18 mouse cellular contexts compared by ENCODE assay signal in the genomic region with DNA sequence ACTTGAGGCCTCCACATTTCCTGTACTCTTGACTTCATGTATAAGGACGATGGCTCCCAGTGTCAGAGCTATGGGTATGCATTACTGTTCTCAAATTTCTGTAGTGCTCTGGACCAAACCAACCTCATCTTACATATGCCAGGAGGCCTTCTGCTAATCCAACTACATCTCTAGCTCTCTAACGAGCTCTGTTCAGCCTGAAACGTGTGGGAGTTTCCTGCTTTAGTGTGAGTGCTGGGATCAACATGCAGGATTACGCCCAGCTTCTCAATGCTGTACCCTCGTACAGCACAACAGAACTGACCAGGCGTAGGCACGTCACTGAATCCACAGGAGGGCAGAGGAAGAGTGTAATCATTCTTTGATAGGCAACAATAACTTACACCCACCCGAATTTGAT. TPM values are rescaled to one million over a fixed set of nuclear protein-coding genes. Genes with fewer than 3 reads are reported as not detected.
"Had no signal": no experiment of that assay in that cellular context is flagged by ENCODE, and none has a peak within 500 bp of the region (broad histone marks: within the 10 kb centered on the region; RNA-seq: fewer than 3 reads in every experiment).

No protein-coding gene starts in this region.

- H3K27ac ChIP-seq: intestine, embryonic 15.5 days; left cerebral cortex, adult 2 months; limb, embryonic 10.5 days; liver, embryonic 15.5 days; macrophage; midbrain, embryonic 15.5 days; neural tube, embryonic 12.5 days; stomach, postnatal 0 days had no signal

- H3K9ac ChIP-seq: intestine, embryonic 15.5 days; liver, embryonic 15.5 days; midbrain, embryonic 15.5 days; neural tube, embryonic 12.5 days had no signal

- H3K4me1 ChIP-seq: midbrain, embryonic 15.5 days; neural tube, embryonic 12.5 days had no signal

- H3K4me3 ChIP-seq: intestine, embryonic 15.5 days; left cerebral cortex, adult 2 months; limb, embryonic 10.5 days; liver, embryonic 15.5 days; megakaryocyte, embryonic 14.5 days; midbrain, embryonic 15.5 days; neural tube, embryonic 12.5 days had no signal

- ATAC-seq: intestine, embryonic 15.5 days; midbrain, embryonic 15.5 days had no signal

- H3K4me2 ChIP-seq: intestine, embryonic 15.5 days; liver, embryonic 11.5 days; liver, embryonic 15.5 days; midbrain, embryonic 11.5 days; midbrain, embryonic 15.5 days; neural tube, embryonic 12.5 days had no signal

- DNase-seq: kidney, adult 2 months; kidney, postnatal 4 days; thymus, postnatal 4 days had no signal

- H3K27me3 ChIP-seq: intestine, embryonic 15.5 days; liver, embryonic 15.5 days; megakaryocyte, embryonic 14.5 days; midbrain, embryonic 15.5 days; neural tube, embryonic 12.5 days had no signal

- H3K9me3 ChIP-seq: intestine, embryonic 15.5 days; limb, embryonic 10.5 days; liver, embryonic 15.5 days; megakaryocyte, embryonic 14.5 days; midbrain, embryonic 15.5 days; neural tube, embryonic 12.5 days had no signal

RNA-seq across cellular contexts. Expression of a gene that starts 1.1 kb away (rescaled TPM):
- total RNA-seq: left cerebral cortex, postnatal 14 days; monocyte, adult 5-6 weeks had no signal
- polyA plus RNA-seq: intestine, embryonic 15.5 days; liver, embryonic 11.5 days; lung, postnatal 0 days; macrophage; neural tube, embryonic 12.5 days; stomach, postnatal 0 days had no signal

RNA-seq across cellular contexts. Expression of a gene that starts 59.9 kb away (rescaled TPM):
- total RNA-seq: monocyte, adult 5-6 weeks; neutrophil, adult 5-6 weeks had no signal
- polyA plus RNA-seq: limb, embryonic 10.5 days; macrophage; midbrain, embryonic 11.5 days; midbrain, embryonic 15.5 days; neural tube, embryonic 12.5 days had no signal
